Mouse (Mus musculus) forebrain, postnatal 0 days (tissue): ENCODE results near the gene Hprt. TPM values are rescaled to one million over a fixed set of nuclear protein-coding genes. Genes with fewer than 3 reads are reported as not detected.
"Not testable (repeated sequence)": the region's sequence is repeated elsewhere in the genome, so short reads cannot be mapped to it uniquely, and the experiment has no call there.

Experiments used
- ATAC-seq: fragments of 200-750 bp; cut with Nextera tagmentation; 2 replicates; pipeline ENCODE4 v1.8.0; 2017; ENCODE audit warnings: mild to moderate bottlenecking, moderate library complexity
- DNase-seq: peaks from one replicate; pipeline ENCODE4 v3.0.0-alpha.2; 2015
- H3K27ac ChIP-seq: fragments of 300-500 bp; sonication (generic); 2 replicates; pipeline ENCODE4 v1.5.1; 2014; ENCODE audit warnings: low read depth, mild to moderate bottlenecking, antibody characterized with exemption, low read length, moderate library complexity, mixed read lengths
- H3K27me3 ChIP-seq: fragments of 300-500 bp; sonication (generic); 2 replicates; pipeline ENCODE4 v1.6.1; 2014; ENCODE audit warnings: mild to moderate bottlenecking, low read length, mixed read lengths; ENCODE audit not compliant: insufficient read depth
- H3K36me3 ChIP-seq: fragments of 300-500 bp; sonication (generic); 2 replicates; pipeline ENCODE4 v1.6.1; 2014; ENCODE audit warnings: mild to moderate bottlenecking, moderate library complexity; ENCODE audit not compliant: insufficient read depth
- H3K4me1 ChIP-seq: fragments of 300-500 bp; sonication (generic); 2 replicates; pipeline ENCODE4 v1.6.1; 2014; ENCODE audit warnings: antibody characterized with exemption; ENCODE audit not compliant: insufficient read depth
- H3K4me2 ChIP-seq: fragments of 300-500 bp; sonication (generic); 2 replicates; pipeline ENCODE4 v1.6.1; 2014; ENCODE audit warnings: low read depth, mild to moderate bottlenecking, moderate library complexity
- H3K4me3 ChIP-seq: fragments of 300-500 bp; sonication (generic); 2 replicates; pipeline ENCODE4 v1.5.1; 2014; ENCODE audit warnings: low read depth, low read length, mixed read lengths
- H3K9ac ChIP-seq: fragments of 300-500 bp; sonication (generic); 2 replicates; pipeline ENCODE4 v1.6.1; 2014; ENCODE audit warnings: mild to moderate bottlenecking
- H3K9me3 ChIP-seq: fragments of 300-500 bp; sonication (generic); 2 replicates; pipeline ENCODE4 v1.6.1; 2016; ENCODE audit warnings: low read length
- CTCF ChIP-seq: sonication (generic); IDR thresholded peaks from 2 replicates; pipeline ENCODE4 v1.5.1; 2016; ENCODE audit warnings: antibody characterized with exemption, control low read depth, low read depth
- WGBS: fragments of 180-500 bp; shearing (Covaris S2); extraction: QIAGEN DNeasy Blood & Tissue Kit; methylation state at CpG from one replicate; pipeline ENCODE4 v1.1.7; 2014; 5-methylcytosine and 5-hydroxymethylcytosine counted together
- polyA plus RNA-seq: library from polyadenylated mRNA; unstranded; fragments of >200 nt; fragmentation: Nextera tagmentation; extraction: Ambion mirVana; gene quantifications from 2 replicates; pipeline ENCODE4 v1.2.1, GENCODE M21; 2015
- total RNA-seq: library from RNA; depleted of rRNA; stranded (reverse); fragments of >200 nt; gene quantifications from 2 replicates; pipeline ENCODE4 v1.2.3, GENCODE M21; 2014

The Hprt gene
- total and polyA plus RNA-seq, 2 experiments from 2014 or later = 59.0 to 162 TPM

GRCm38 (mm10) chrX:52972129-52972528 is 15.8 kb upstream of the Hprt start:
- TF ChIP-seq CTCF = no peak

GRCm38 (mm10) chrX:52972680-52973079 is 15.3 kb upstream of the Hprt start:
- no peaks in the 10 kb centered on the region for H3K36me3 ChIP-seq
- no peaks in the 10 kb centered on the region for H3K27me3 ChIP-seq
- no peak overlapping the region for H3K27ac ChIP-seq
- ATAC-seq (no peak), DNase-seq (no peak)
- no peaks in the 10 kb centered on the region for H3K9me3 ChIP-seq
- no peak overlapping the region for H3K4me2 ChIP-seq
- H3K4me3 ChIP-seq = no peak overlapping the region
- 100% methylated on average over 1 of the region's 1 CpGs for WGBS
- no peaks in the 10 kb centered on the region for H3K4me1 ChIP-seq
- H3K9ac ChIP-seq = no peak overlapping the region
- no peak for TF ChIP-seq CTCF

More at GRCm38 (mm10) chrX:52972129-52972528, 15.8 kb upstream of the Hprt start:
- ATAC-seq (no peak), DNase-seq (no peak)
- Histone ChIP-seq H3K9ac (no peak overlapping the region), H3K4me3 (no peak overlapping the region), H3K36me3 (no peaks in the 10 kb centered on the region), H3K4me2 (no peak overlapping the region), H3K9me3 (no peaks in the 10 kb centered on the region), H3K27me3 (no peaks in the 10 kb centered on the region), H3K4me1 (no peaks in the 10 kb centered on the region), H3K27ac (no peak overlapping the region)
- 57% methylated on average over 1 of the region's 1 CpGs for WGBS

- no peak for TF ChIP-seq CTCF
- Histone ChIP-seq H3K27me3 (no peaks in the 10 kb centered on the region), H3K27ac (no peak overlapping the region), H3K4me1 (no peaks in the 10 kb centered on the region), H3K4me2 (no peak overlapping the region), H3K9me3 (no peaks in the 10 kb centered on the region), H3K4me3 (no peak overlapping the region), H3K9ac (no peak overlapping the region), H3K36me3 (no peaks in the 10 kb centered on the region)
- no peak for DNase-seq
- no peak for ATAC-seq
- 68% methylated on average over 1 of the region's 1 CpGs for WGBS
Observed at GRCm38 (mm10) chrX:52978576-52978975, 9.4 kb upstream of the Hprt start.

GRCm38 (mm10) chrX:52981378-52981777 is 6.6 kb upstream of the Hprt start:
- no peaks in the 10 kb centered on the region for H3K9me3 ChIP-seq
- WGBS = 70% methylated on average over 3 of the region's 3 CpGs
- no peak overlapping the region for H3K4me2 ChIP-seq
- H3K4me3 ChIP-seq = no peak overlapping the region
- DNase-seq (no peak), ATAC-seq (no peak)
- no peaks in the 10 kb centered on the region for H3K36me3 ChIP-seq
- no peaks in the 10 kb centered on the region for H3K4me1 ChIP-seq
- H3K27me3 ChIP-seq = no peaks in the 10 kb centered on the region
- H3K27ac ChIP-seq = no peak overlapping the region
- no peak overlapping the region for H3K9ac ChIP-seq
- no peak for TF ChIP-seq CTCF

GRCm38 (mm10) chrX:52994726-52995125 is 6.8 kb downstream of the Hprt start:
- 83% methylated on average over 5 of the region's 5 CpGs for WGBS
- not testable (repeated sequence) for ATAC-seq, H3K4me2 ChIP-seq, H3K9ac ChIP-seq, H3K9me3 ChIP-seq, H3K27me3 ChIP-seq, H3K27ac ChIP-seq, H3K36me3 ChIP-seq, DNase-seq, H3K4me3 ChIP-seq, H3K4me1 ChIP-seq

GRCm38 (mm10) chrX:53004887-53005286 is 16.9 kb downstream of the Hprt start:
- not testable (repeated sequence) for H3K9me3 ChIP-seq, H3K4me1 ChIP-seq, H3K27me3 ChIP-seq, H3K4me3 ChIP-seq, H3K4me2 ChIP-seq, H3K36me3 ChIP-seq, DNase-seq, H3K27ac ChIP-seq, ATAC-seq, H3K9ac ChIP-seq
- peak; percentile 26; the same call in 1 of the 2 replicates for TF ChIP-seq CTCF
- 64% methylated on average over 4 of the region's 4 CpGs for WGBS

GRCm38 (mm10) chrX:53006062-53006461 is 18.1 kb downstream of the Hprt start:
- peak; percentile 54; the same call in 1 of the 2 replicates for ATAC-seq
- Histone ChIP-seq H3K9me3 (no peaks in the 10 kb centered on the region), H3K36me3 (no peaks in the 10 kb centered on the region), H3K27ac (no peak overlapping the region), H3K27me3 (no peaks in the 10 kb centered on the region), H3K4me2 (no peak overlapping the region), H3K4me3 (no peak overlapping the region), H3K4me1 (no peaks in the 10 kb centered on the region), H3K9ac (no peak overlapping the region)
- TF ChIP-seq CTCF = peak; percentile 65
- peak; percentile 74 for DNase-seq
- WGBS = 56% methylated on average over 3 of the region's 3 CpGs

- TF ChIP-seq CTCF = peak; percentile 38; the same call in 1 of the 2 replicates
- Histone ChIP-seq H3K4me1 (no peaks in the 10 kb centered on the region), H3K27me3 (no peaks in the 10 kb centered on the region), H3K9me3 (no peaks in the 10 kb centered on the region), H3K27ac (no peak overlapping the region), H3K4me2 (no peak overlapping the region), H3K9ac (no peak overlapping the region), H3K4me3 (no peak overlapping the region), H3K36me3 (no peaks in the 10 kb centered on the region)
- ATAC-seq (no peak), DNase-seq (no peak)
Observed at GRCm38 (mm10) chrX:53015549-53015948, 27.6 kb downstream of the Hprt start.
